Mouse (Mus musculus): Measurements from ENCODE around the gene Tle3. TPM values are rescaled to one million over a fixed set of nuclear protein-coding genes. Genes with fewer than 3 reads are reported as not detected.

Tle3 gene
- polyA plus RNA-seq (2016; fragmentation: Nextera tagmentation; extraction: Ambion mirVana), result 50.3 and 51.9 TPM in 2 replicates

DNA sequence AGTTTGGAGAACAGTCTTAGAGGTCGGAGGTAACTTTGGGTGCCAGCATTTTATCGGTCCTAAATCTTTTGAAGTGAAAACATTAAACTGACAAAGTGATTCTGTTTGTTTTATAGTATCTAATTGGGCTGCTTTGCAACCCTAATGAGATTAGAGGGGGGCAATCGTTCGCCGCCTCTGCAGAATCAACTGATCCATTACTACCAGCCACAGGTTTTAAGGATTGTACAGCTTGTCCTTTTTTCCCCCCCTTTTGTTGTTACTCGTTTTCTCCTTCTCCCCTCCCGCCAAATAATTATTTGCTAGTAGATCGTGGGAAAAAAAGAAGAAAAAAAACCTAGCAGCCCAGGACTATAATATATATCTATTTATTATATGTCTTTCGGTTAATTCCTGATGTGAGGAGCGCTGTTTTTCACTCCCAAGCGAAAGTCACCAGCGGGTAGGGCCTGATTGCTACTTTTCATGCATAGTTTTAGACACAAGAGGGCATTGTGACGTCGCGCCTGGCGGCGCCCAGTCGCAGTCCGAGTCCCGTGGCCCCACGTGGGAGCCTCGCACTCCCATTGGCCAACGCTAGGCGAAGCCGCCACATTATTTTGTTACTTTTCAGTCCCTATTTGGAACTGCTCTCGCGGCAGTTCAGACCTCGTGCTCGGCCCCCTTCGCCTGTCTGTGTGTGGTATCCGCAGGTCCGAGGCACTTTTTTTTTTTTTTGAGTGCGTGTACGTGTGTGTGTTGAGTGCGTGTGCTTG lies at the start of gene Tle3:
Tle3 (plus strand) TSS at position 612 of the 755 bp plus-strand sequence.
- under 1% methylated on average over 35 of the region's 35 CpGs for WGBS
- H3K27me3 ChIP-seq (replicated peaks; ENCODE audit: low read depth, poor library complexity, severe bottlenecking), result peaks cover 13% of the 10 kb centered on the region
- peaks cover 24% of the 10 kb centered on the region for H3K36me3 ChIP-seq (replicated peaks)
- peak; percentile 99 for DNase-seq (ENCODE audit: low spot score)
- H3K27ac ChIP-seq (replicated peaks), result peak within 1 kb of the TSS; percentile 100
- H3K4me3 ChIP-seq, result peak within 1 kb of the TSS; percentile 95
- H3K4me1 ChIP-seq, result peaks cover 70% of the 10 kb centered on the region
- no peaks in the 10 kb centered on the region for H3K9me3 ChIP-seq

DNA sequence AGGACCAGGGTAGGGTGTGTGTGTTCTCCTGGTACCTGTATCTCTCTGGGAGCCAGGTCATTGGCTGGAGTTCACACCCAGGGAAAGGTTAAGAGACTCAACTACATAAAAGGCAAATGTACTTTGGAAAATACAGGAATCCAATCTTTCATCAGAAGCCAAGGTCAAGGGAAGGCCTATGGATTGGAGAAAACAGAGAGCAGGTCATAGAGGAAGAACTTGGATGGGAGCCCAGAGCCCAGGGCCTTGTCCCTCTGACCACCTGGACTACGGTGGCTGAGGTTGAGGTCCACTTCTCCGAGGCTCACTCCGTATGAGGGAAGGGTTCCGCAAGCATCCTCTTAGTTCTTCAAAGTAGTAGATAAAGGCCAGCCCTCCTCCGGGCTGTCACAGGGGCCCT lies 48.9 kb upstream of the Tle3 start:
- no peak for DNase-seq (ENCODE audit: low spot score)
- H3K36me3 ChIP-seq (replicated peaks), result no peaks in the 10 kb centered on the region
- peaks cover 39% of the 10 kb centered on the region for H3K4me1 ChIP-seq
- peaks cover 80% of the 10 kb centered on the region for H3K27me3 ChIP-seq (replicated peaks; ENCODE audit: low read depth, poor library complexity, severe bottlenecking)
- H3K9me3 ChIP-seq, result no peaks in the 10 kb centered on the region
- WGBS, result 92% methylated on average over 5 of the region's 5 CpGs
- no peak overlapping the region for H3K4me3 ChIP-seq
- no peak overlapping the region for H3K27ac ChIP-seq (replicated peaks)

DNA sequence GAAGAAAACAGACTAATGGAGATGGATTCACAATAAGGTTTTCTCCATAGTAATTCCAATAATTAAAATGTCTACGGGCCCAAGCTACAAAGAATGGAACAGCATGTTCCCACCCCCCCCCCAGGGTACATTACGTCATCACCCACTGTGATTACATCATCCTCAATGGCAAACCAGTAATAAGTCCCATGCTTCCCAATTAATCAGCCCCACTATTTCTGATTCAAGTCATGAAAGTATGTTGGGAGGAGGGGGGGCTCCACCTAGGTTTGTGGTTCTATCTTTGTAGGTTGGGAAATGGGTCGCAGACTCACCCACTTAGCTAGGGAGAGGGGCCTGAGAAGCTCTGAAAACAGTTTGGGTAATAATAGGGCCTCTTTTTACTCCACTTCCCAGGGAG lies 48.3 kb upstream of the Tle3 start:
- 39% methylated on average over 3 of the region's 3 CpGs for WGBS
- Histone ChIP-seq H3K9me3 (no peaks in the 10 kb centered on the region), H3K27ac (replicated peaks) (no peak overlapping the region), H3K27me3 (replicated peaks; ENCODE audit: low read depth, poor library complexity, severe bottlenecking) (peaks cover 85% of the 10 kb centered on the region), H3K36me3 (replicated peaks) (no peaks in the 10 kb centered on the region), H3K4me3 (no peak overlapping the region), H3K4me1 (peaks cover 39% of the 10 kb centered on the region)
- no peak for DNase-seq (ENCODE audit: low spot score)

DNA sequence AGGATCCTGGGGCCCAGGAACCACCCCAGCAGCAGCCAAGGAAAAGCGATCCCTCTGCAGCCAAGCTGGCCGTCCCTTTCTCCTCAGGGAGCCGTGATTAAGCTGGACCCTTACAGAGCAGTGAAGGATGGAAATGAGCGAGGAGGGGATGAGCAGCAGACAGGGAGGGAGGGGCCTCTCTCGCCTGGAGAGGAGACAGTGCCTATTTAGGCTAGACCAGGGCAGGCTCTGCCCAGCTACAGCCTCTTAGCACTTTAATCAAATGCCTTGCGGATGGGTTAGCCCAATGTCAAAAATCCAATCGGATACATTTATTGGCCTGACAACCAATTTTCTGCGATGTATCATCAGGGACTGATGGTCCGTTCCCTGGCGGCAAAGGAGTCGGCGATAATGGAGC lies 47.8 kb upstream of the Tle3 start:
- WGBS, result 8% methylated on average over 12 of the region's 12 CpGs
- no peak overlapping the region for H3K4me3 ChIP-seq
- no peaks in the 10 kb centered on the region for H3K36me3 ChIP-seq (replicated peaks)
- H3K27ac ChIP-seq (replicated peaks), result 0 out of 2 replicates have a peak overlapping the region, but pooled peaks have one; percentile 1
- H3K27me3 ChIP-seq (replicated peaks; ENCODE audit: low read depth, poor library complexity, severe bottlenecking), result peaks cover 86% of the 10 kb centered on the region
- H3K9me3 ChIP-seq, result no peaks in the 10 kb centered on the region
- DNase-seq (ENCODE audit: low spot score), result no peak
- peaks cover 39% of the 10 kb centered on the region for H3K4me1 ChIP-seq

DNA sequence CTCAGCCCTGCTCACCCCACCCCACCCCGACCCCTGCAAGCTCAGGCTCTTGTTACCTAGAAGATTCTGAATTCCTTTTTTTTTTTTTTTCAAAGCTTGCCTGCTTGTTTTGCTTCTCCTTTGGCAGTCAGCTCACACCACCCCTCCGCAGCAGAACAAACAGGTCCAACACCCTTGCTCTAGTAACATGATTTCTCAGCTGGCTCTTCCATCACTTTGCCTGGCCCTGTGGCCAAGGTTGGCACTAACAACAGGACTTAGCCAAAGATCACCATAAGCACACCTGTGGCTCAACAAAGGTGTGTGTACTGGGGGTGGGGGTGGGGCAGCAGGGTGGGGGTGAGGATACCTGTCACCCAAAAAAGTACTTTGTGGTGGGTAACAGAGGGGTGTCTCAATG lies 47.2 kb upstream of the Tle3 start:
- Histone ChIP-seq H3K36me3 (replicated peaks) (no peaks in the 10 kb centered on the region), H3K4me3 (no peak overlapping the region), H3K27ac (replicated peaks) (no peak overlapping the region), H3K4me1 (peaks cover 39% of the 10 kb centered on the region), H3K9me3 (no peaks in the 10 kb centered on the region), H3K27me3 (replicated peaks; ENCODE audit: low read depth, poor library complexity, severe bottlenecking) (peaks cover 86% of the 10 kb centered on the region)
- 35% methylated on average over 2 of the region's 2 CpGs for WGBS
- no peak for DNase-seq (ENCODE audit: low spot score)

DNA sequence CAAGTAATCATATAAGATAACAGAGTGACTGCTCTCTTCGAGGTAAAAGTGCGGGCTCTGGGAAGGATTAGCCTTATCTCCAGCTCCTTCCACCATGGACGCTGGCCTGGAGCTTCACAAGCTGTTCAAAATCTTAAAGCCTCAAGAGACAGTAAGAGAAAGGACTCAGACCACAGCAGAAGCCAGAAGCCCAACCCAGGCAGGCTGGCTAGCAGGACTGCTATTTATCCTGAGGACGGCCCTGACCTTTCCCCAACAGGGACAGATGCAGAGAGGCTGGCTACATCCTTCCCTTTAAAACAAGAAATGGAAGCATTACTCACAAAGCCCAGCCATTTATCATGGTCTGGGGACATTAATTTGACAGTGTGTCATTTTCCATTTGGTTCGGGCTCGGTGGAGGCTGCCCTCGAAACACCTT lies 46.2 kb upstream of the Tle3 start:
- Histone ChIP-seq H3K27ac (replicated peaks) (no peak overlapping the region), H3K27me3 (replicated peaks; ENCODE audit: low read depth, poor library complexity, severe bottlenecking) (peaks cover 81% of the 10 kb centered on the region)
- WGBS, result 21% methylated on average over 7 of the region's 7 CpGs

DNA sequence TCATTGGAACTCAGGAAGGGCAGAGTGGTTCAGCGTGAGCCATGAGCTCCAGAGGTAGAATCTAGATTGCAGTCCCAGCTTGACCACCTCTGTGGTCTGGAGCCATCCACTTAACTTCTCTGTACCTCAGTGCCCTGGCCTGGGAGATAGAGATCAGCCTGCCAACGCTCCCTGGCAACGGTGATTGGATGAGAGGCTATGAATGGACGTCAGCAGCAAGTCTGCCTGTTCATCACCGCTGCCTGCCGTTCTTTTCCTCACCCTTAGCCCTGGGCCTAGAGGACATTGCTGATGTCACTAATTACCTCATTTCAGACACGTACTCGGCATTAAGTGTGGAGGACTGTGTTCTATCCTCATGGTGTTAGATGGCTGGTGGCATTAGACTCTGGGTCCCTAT lies 45.2 kb upstream of the Tle3 start:
- Histone ChIP-seq H3K27me3 (replicated peaks; ENCODE audit: low read depth, poor library complexity, severe bottlenecking) (peaks cover 71% of the 10 kb centered on the region), H3K9me3 (no peaks in the 10 kb centered on the region), H3K4me3 (no peak overlapping the region), H3K4me1 (peaks cover 38% of the 10 kb centered on the region), H3K27ac (replicated peaks) (no peak overlapping the region), H3K36me3 (replicated peaks) (no peaks in the 10 kb centered on the region)
- WGBS, result 73% methylated on average over 8 of the region's 8 CpGs
- no peak for DNase-seq (ENCODE audit: low spot score)

More for the DNA sequence above, 46.2 kb upstream of the Tle3 start:
- Histone ChIP-seq H3K4me3 (no peak overlapping the region), H3K9me3 (no peaks in the 10 kb centered on the region), H3K36me3 (replicated peaks) (no peaks in the 10 kb centered on the region), H3K4me1 (peaks cover 39% of the 10 kb centered on the region)
- DNase-seq (ENCODE audit: low spot score), result no peak

DNA sequence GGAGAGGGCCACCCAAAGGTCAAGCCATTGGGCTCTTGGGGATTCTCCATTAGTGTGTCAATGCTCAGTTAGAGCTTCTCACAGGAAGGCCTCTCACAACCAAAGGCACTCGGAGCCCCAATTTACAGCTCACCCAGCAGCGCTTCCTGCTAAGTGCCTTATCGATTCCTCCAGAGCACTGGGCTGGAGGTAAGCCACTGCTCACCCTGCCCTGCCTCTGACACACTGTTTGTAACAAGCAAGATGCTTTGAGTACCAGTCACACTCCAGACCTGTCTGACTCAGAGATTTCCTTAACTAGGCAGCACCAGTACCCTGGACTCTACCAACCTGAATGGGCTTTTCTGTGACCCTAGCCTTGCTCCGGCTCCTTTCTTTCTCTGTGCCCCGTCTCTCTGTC lies 44.0 kb upstream of the Tle3 start:
- peaks cover 38% of the 10 kb centered on the region for H3K4me1 ChIP-seq
- WGBS, result 80% methylated on average over 5 of the region's 5 CpGs
- DNase-seq (ENCODE audit: low spot score), result no peak
- H3K9me3 ChIP-seq, result no peaks in the 10 kb centered on the region
- H3K27me3 ChIP-seq (replicated peaks; ENCODE audit: low read depth, poor library complexity, severe bottlenecking), result peaks cover 69% of the 10 kb centered on the region
- H3K36me3 ChIP-seq (replicated peaks), result no peaks in the 10 kb centered on the region
- no peak overlapping the region for H3K4me3 ChIP-seq
- H3K27ac ChIP-seq (replicated peaks), result no peak overlapping the region

DNA sequence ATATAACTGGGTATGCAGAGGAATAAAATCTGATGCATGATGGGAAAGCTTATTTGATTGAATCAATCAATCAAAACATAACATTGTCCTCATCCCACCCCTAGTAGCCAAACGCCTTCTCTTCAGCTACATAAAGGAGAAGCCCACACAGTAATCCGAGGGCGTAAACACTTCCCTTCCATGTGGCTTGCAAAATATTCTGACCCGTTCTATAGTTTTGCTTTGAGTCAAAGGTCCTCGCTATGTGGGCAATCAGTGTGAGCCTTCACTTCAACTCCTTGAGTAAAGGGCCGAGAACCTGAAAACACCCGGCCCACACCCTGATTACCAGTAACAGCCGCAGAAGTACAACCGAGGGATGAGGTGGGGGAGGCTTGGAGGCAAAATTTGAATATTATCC lies 41.4 kb upstream of the Tle3 start:
- no peak for DNase-seq (ENCODE audit: low spot score)
- H3K36me3 ChIP-seq (replicated peaks), result no peaks in the 10 kb centered on the region
- peaks cover 21% of the 10 kb centered on the region for H3K4me1 ChIP-seq
- H3K27ac ChIP-seq (replicated peaks), result no peak overlapping the region
- H3K9me3 ChIP-seq, result no peaks in the 10 kb centered on the region
- WGBS, result 91% methylated on average over 9 of the region's 9 CpGs
- peaks cover 68% of the 10 kb centered on the region for H3K27me3 ChIP-seq (replicated peaks; ENCODE audit: low read depth, poor library complexity, severe bottlenecking)
- H3K4me3 ChIP-seq, result no peak overlapping the region

DNA sequence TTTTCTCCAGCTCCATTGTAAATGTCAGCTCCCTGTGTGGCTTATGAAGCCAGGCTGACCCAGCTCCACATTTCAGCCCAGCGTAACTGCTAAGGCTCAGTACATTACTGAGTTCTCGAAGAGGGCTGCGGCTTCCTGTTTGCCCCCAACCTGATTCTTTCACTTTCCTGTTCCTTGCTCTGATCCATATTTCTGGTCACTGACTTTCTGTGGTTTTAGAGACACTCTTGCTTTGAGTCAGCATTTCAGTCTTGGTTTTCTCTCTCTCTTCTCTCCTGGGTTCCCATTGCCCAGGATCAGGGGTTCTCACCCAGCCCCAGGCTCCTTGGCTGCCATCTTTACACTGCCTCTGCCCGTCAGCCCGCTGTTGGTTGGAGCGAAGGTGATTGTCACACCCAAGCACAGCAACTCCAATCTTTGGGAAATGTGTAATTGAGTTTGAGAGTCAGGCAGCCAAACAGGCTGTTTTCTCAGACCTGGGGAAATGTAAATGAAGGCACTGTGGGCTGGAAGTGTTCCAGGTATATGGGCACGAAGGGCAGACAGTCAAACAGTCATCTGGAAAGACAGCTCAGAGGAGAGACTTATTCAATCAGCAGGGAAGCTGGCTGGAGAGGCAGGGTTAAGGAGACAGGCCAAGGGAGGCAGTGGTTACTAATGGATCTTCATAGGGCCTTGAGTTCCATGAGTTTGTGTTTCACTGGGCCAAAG lies 39.8 kb upstream of the Tle3 start:
- peaks cover 72% of the 10 kb centered on the region for H3K27me3 ChIP-seq (replicated peaks; ENCODE audit: low read depth, poor library complexity, severe bottlenecking)
- H3K4me1 ChIP-seq, result peaks cover 20% of the 10 kb centered on the region
- 88% methylated on average over 7 of the region's 7 CpGs for WGBS
- no peak overlapping the region for H3K27ac ChIP-seq (replicated peaks)
- no peaks in the 10 kb centered on the region for H3K36me3 ChIP-seq (replicated peaks)
- no peaks in the 10 kb centered on the region for H3K9me3 ChIP-seq
- no peak overlapping the region for H3K4me3 ChIP-seq
- no peak for DNase-seq (ENCODE audit: low spot score)

DNA sequence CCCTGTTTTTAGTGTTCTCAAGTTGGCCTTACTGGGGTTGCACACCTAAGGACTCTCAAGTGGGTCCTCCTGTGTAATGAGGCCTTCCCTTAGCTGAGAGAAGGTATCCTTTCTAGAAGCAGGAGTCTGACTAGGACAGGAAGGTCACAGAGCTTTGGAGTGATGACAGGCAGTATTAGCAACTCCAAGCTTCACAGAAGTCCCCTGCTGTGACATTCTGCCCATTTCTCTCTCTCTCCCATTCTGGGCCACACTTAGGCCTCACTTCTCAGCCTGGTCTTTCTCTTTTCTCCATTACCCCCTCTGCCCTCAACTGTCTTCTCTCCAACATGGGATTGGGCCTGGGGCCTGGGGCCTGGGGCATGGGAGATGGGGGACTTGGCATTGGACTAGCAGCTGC lies 36.0 kb upstream of the Tle3 start:
- Histone ChIP-seq H3K9me3 (no peaks in the 10 kb centered on the region), H3K4me1 (peaks cover 38% of the 10 kb centered on the region), H3K27ac (replicated peaks) (no peak overlapping the region), H3K27me3 (replicated peaks; ENCODE audit: low read depth, poor library complexity, severe bottlenecking) (peaks cover 87% of the 10 kb centered on the region), H3K36me3 (replicated peaks) (no peaks in the 10 kb centered on the region), H3K4me3 (no peak overlapping the region)
- DNase-seq (ENCODE audit: low spot score), result no peak

DNA sequence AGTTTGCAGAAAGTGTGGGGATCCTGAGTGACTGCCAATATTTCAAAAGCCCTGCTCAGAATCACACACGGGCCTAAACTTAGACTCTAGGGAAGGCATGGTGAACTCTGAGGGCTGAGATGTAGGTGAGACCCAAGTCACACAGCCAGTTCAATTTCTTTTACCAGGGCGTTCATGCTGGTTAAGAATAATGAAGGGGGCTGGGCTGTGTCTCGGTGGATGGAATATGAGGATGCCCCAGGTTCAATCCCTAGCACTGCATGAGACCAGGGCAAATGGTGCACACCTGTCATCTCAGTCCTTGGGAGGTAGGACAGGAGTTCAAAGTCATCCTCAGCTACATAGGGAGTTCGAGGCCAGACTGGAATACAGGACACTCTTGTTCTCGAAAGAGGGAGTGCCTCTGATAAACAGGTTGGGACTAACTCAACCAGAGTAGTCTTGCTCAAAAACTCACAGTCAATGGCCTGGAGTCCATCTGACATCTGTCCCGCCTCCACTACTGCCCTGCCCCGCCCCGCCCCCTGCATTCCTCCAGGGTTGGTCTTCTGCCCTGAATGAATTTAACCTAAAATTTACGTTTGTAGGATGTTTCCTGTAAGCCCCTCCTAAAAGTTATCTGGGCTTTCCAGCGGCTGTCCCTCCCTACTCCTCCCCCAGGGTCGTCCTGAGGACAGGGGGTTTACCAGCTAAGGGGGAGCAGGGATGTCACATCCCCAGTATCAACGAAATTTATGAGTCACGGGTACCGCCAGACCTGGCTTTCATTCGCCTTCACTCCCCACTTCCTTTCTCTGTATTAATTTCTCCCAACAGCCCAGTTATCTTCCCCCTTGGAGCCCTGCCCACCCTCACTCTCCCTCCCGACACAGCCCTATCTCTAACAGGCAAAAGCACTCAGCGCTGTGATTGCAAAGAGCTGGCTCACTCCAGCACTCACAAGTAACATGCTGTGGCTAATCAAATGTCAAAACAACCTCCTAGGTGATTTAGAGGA lies 35.3 kb upstream of the Tle3 start:
- H3K36me3 ChIP-seq (replicated peaks), result no peaks in the 10 kb centered on the region
- 35% methylated on average over 17 of the region's 17 CpGs for WGBS
- H3K9me3 ChIP-seq, result no peaks in the 10 kb centered on the region
- H3K4me3 ChIP-seq, result no peak overlapping the region
- peaks cover 94% of the 10 kb centered on the region for H3K27me3 ChIP-seq (replicated peaks; ENCODE audit: low read depth, poor library complexity, severe bottlenecking)
- H3K27ac ChIP-seq (replicated peaks), result no peak overlapping the region
- H3K4me1 ChIP-seq, result peaks cover 37% of the 10 kb centered on the region
- DNase-seq (ENCODE audit: low spot score), result no peak

Data from embryonic facial prominence, embryonic 10.5 days (tissue).